Mouse (Mus musculus): Measurements from ENCODE around the gene Tspo.

DNA sequence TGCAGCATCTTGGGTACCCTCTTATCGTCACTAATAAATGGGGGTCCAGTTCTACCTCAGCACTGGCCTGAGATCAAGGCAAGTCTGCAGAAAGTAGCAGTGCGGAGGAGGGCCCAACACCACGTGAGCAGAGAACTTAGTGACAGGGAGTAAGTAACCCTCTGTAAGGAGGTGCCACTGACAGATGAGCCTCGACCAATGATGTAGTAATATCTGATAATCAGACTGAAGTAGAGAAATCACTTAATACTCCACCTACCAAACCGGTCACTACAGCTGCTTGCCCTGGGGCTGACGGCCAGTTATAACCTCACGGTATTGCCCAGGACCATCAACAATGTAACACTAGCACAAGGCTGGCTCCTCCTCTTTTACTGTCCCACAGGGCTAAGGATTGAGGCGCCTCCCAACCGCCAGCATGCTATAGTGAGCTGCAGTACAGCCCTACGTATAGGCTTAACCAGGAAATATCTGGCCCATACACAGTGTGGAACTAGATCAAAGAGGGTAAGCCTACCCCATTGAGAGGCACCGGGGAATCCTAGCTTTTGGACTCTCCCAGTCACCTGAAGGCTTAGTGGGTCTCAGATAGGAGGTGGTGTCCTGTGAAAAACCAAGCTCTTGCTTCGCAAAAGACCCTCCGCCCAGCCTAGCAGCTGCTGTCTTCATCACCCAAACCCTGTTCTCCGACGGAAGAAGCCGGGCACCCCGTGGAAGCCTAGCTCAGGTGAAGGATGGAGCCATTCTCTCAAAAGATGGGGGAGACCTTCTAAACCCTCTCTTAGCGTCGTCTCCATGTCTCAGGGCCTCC lies 30.5 kb downstream of the Tspo start:
- TF ChIP-seq ZNF384 (IDR thresholded peaks at IDR 0.05; ENCODE audit: low read depth, low read length) (no peak), HCFC1 (IDR thresholded peaks at IDR 0.05; ENCODE audit: low read depth, low read length) (no peak), ETS1 (conservative IDR thresholded peaks at IDR 0.05; ENCODE audit: low read depth, low read length) (no peak)
